Mouse (Mus musculus) lung, adult 2 months (tissue): ENCODE data around the gene Fndc3b. TPM values are rescaled to one million over a fixed set of nuclear protein-coding genes. Genes with fewer than 3 reads are reported as not detected.

Experiments used
- DNase-seq: peaks from one replicate; pipeline ENCODE4 v3.0.0; 2022
- H3K4me1 ChIP-seq: fragments of 200-500 bp; 2 replicates; pipeline ENCODE4 v1.6.1; 2011; ENCODE audit warnings: low read length; ENCODE audit not compliant: control insufficient read depth, insufficient read depth
- H3K4me3 ChIP-seq: fragments of 200-500 bp; replicated peaks from 2 replicates; pipeline ENCODE3; 2011; ENCODE audit warnings: low read depth, mild to moderate bottlenecking, control low read depth, low read length; ENCODE audit errors: extremely low read depth
- CTCF ChIP-seq: fragments of 200-500 bp; IDR thresholded peaks from 2 replicates; pipeline ENCODE4 v1.5.1; 2011; ENCODE audit warnings: mild to moderate bottlenecking, low read length, control low read depth; ENCODE audit not compliant: insufficient read depth
- POLR2A ChIP-seq: fragments of 200-500 bp; IDR thresholded peaks from 2 replicates; pipeline ENCODE4 v1.6.1; 2011; ENCODE audit warnings: low read depth, mild to moderate bottlenecking, control low read depth, low read length, borderline replicate concordance; ENCODE audit errors: extremely low read depth
- WGBS: fragments of 180-500 bp; shearing (Covaris S2); methylation state at CpG from one replicate; pipeline ENCODE4 v1.1.7; 2018; 5-methylcytosine and 5-hydroxymethylcytosine counted together
- polyA plus RNA-seq: library from polyadenylated mRNA; depleted of rRNA; stranded (reverse); fragments of >200 nt; gene quantifications from 2 replicates; pipeline ENCODE4 v1.2.3, GENCODE M21; 2012

Gene Fndc3b
- polyA plus RNA-seq, 1 experiment = 23.8 TPM

GRCm38 (mm10) chr3:27655673-27656072, 55.4 kb downstream of the Fndc3b start:
- DNase-seq = no peak
- Histone ChIP-seq H3K4me1 (peaks cover 26% of the 10 kb centered on the region), H3K4me3 (no peak overlapping the region)
- no peak for TF ChIP-seq CTCF
- TF ChIP-seq POLR2A = no peak
- WGBS = 59% methylated on average over 4 of the region's 4 CpGs

GRCm38 (mm10) chr3:27655042-27655441, 56.1 kb downstream of the Fndc3b start:
- peaks cover 26% of the 10 kb centered on the region for H3K4me1 ChIP-seq
- DNase-seq = no peak
- 70% methylated on average over 11 of the region's 11 CpGs for WGBS
- no peak overlapping the region for H3K4me3 ChIP-seq
- TF ChIP-seq CTCF (no peak), POLR2A (no peak)

GRCm38 (mm10) chr3:27652451-27653011, 58.6 kb downstream of the Fndc3b start:
- Histone ChIP-seq H3K4me3 (no peak overlapping the region), H3K4me1 (peaks cover 32% of the 10 kb centered on the region)
- TF ChIP-seq POLR2A = no peak
- TF ChIP-seq CTCF = no peak
- 47% methylated on average over 9 of the region's 9 CpGs for WGBS
- DNase-seq = no peak

- DNase-seq = no peak
- peaks cover 35% of the 10 kb centered on the region for H3K4me1 ChIP-seq
- no peak overlapping the region for H3K4me3 ChIP-seq
- 50% methylated on average over 6 of the region's 6 CpGs for WGBS
- no peak for TF ChIP-seq POLR2A
- no peak for TF ChIP-seq CTCF
Observed at GRCm38 (mm10) chr3:27651731-27652130, 59.4 kb downstream of the Fndc3b start.

- Histone ChIP-seq H3K4me3 (no peak overlapping the region), H3K4me1 (peaks cover 28% of the 10 kb centered on the region)
- 71% methylated on average over 11 of the region's 11 CpGs for WGBS
- DNase-seq = no peak
- TF ChIP-seq CTCF (no peak), POLR2A (no peak)
Observed at GRCm38 (mm10) chr3:27650083-27650482, 61.0 kb downstream of the Fndc3b start.

GRCm38 (mm10) chr3:27649316-27649715, 61.8 kb downstream of the Fndc3b start:
- TF ChIP-seq CTCF = no peak
- no peak for TF ChIP-seq POLR2A
- H3K4me1 ChIP-seq = peaks cover 28% of the 10 kb centered on the region
- WGBS = 60% methylated on average over 1 of the region's 1 CpGs
- H3K4me3 ChIP-seq = no peak overlapping the region
- no peak for DNase-seq

- WGBS = 85% methylated on average over 6 of the region's 6 CpGs
- TF ChIP-seq CTCF (no peak), POLR2A (no peak)
- Histone ChIP-seq H3K4me1 (peaks cover 9% of the 10 kb centered on the region; the same call in 1 of the 2 replicates), H3K4me3 (no peak overlapping the region)
- DNase-seq = no peak
Observed at GRCm38 (mm10) chr3:27642381-27642780, 68.7 kb downstream of the Fndc3b start.

- TF ChIP-seq CTCF = no peak
- TF ChIP-seq POLR2A = no peak
- Histone ChIP-seq H3K4me1 (no peaks in the 10 kb centered on the region), H3K4me3 (no peak overlapping the region)
- DNase-seq = no peak
- 83% methylated on average over 4 of the region's 4 CpGs for WGBS
Observed at GRCm38 (mm10) chr3:27639701-27640100, 71.4 kb downstream of the Fndc3b start.

- no peak overlapping the region for H3K4me3 ChIP-seq
- H3K4me1 ChIP-seq = no peaks in the 10 kb centered on the region
- no peak for DNase-seq
- 79% methylated on average over 6 of the region's 6 CpGs for WGBS
- no peak for TF ChIP-seq CTCF
Observed at GRCm38 (mm10) chr3:27637046-27637661, 74.0 kb downstream of the Fndc3b start.

GRCm38 (mm10) chr3:27635776-27636175, 75.3 kb downstream of the Fndc3b start:
- DNase-seq = no peak
- TF ChIP-seq CTCF (no peak), POLR2A (no peak)
- 76% methylated on average over 3 of the region's 3 CpGs for WGBS
- Histone ChIP-seq H3K4me1 (no peaks in the 10 kb centered on the region), H3K4me3 (no peak overlapping the region)

GRCm38 (mm10) chr3:27632880-27633279, 78.2 kb downstream of the Fndc3b start:
- 96% methylated on average over 1 of the region's 1 CpGs for WGBS
- DNase-seq = no peak
- Histone ChIP-seq H3K4me3 (no peak overlapping the region), H3K4me1 (no peaks in the 10 kb centered on the region)
- no peak for TF ChIP-seq POLR2A
- TF ChIP-seq CTCF = no peak
